Mouse (Mus musculus) kidney, postnatal 0 days (tissue): ENCODE measurements at regions not wholly inside any gene's neighbourhood (a gene's known extent, or its start where the extent isn't known, plus 50 kb on each side); places are given as distances from the start of the nearest gene placed in this dataset.

Experiments
- ATAC-seq: fragments of 200-750 bp; cut with Nextera tagmentation; replicated peaks from 2 replicates; pipeline ENCODE4 v1.8.0; 2017; ENCODE audit warnings: low read depth, moderate number of reproducible peaks, moderate TSS enrichment, moderate library complexity; ENCODE audit not compliant: low FRiP score
- DNase-seq: peaks from one replicate; pipeline ENCODE4 v3.0.0-alpha.2; 2016; ENCODE audit warnings: low spot score
- H3K27ac ChIP-seq: fragments of 300-500 bp; sonication (generic); 2 replicates; pipeline ENCODE4 v1.5.1; 2014; ENCODE audit warnings: mild to moderate bottlenecking
- H3K27me3 ChIP-seq: fragments of 300-500 bp; sonication (generic); 2 replicates; pipeline ENCODE4 v1.6.1; 2014; ENCODE audit warnings: low read length, mixed read lengths; ENCODE audit not compliant: insufficient read depth
- H3K36me3 ChIP-seq: fragments of 300-500 bp; sonication (generic); 2 replicates; pipeline ENCODE4 v1.6.1; 2014; ENCODE audit warnings: low read length, mixed read lengths; ENCODE audit not compliant: insufficient read depth
- H3K4me1 ChIP-seq: fragments of 300-500 bp; sonication (generic); replicated peaks from 2 replicates; pipeline ENCODE4 v1.6.1; 2014; ENCODE audit warnings: antibody characterized with exemption, low read length, mixed read lengths; ENCODE audit not compliant: insufficient read depth
- H3K4me2 ChIP-seq: fragments of 300-500 bp; sonication (generic); 2 replicates; pipeline ENCODE4 v1.6.1; 2014; ENCODE audit warnings: mild to moderate bottlenecking, low read length, moderate library complexity, mixed read lengths
- H3K4me3 ChIP-seq: fragments of 300-500 bp; sonication (generic); replicated peaks from 2 replicates; pipeline ENCODE4 v1.5.1; 2014; ENCODE audit warnings: low read depth, low read length
- H3K9ac ChIP-seq: fragments of 300-500 bp; sonication (generic); 2 replicates; pipeline ENCODE4 v1.6.1; 2014; ENCODE audit warnings: low read depth, low read length
- H3K9me3 ChIP-seq: fragments of 300-500 bp; sonication (generic); replicated peaks from 2 replicates; pipeline ENCODE4 v1.6.1; 2016; ENCODE audit warnings: low read length, inconsistent platforms, mixed read lengths
- CTCF ChIP-seq: IDR thresholded peaks from 2 replicates; pipeline ENCODE4 v1.5.1; 2016; ENCODE audit warnings: antibody characterized with exemption, low read depth, mild to moderate bottlenecking, moderate library complexity
- WGBS: fragments of 180-500 bp; shearing (Covaris S2); extraction: QIAGEN DNeasy Blood & Tissue Kit; methylation state at CpG from one replicate; pipeline ENCODE4 v1.1.7; 2014; 5-methylcytosine and 5-hydroxymethylcytosine counted together

GRCm38 (mm10) chr12:48675176-48675575, 707.3 kb upstream of the Foxg1 start:
- WGBS = 44% methylated on average over 2 of the region's 2 CpGs
- Histone ChIP-seq H3K27ac (no peak overlapping the region), H3K36me3 (no peaks in the 10 kb centered on the region), H3K4me3 (no peak overlapping the region), H3K9me3 (no peaks in the 10 kb centered on the region), H3K4me2 (no peak overlapping the region), H3K4me1 (no peaks in the 10 kb centered on the region), H3K27me3 (no peaks in the 10 kb centered on the region), H3K9ac (no peak overlapping the region)
- ATAC-seq (no peak), DNase-seq (no peak)
- TF ChIP-seq CTCF = no peak

- 70% methylated on average over 1 of the region's 1 CpGs for WGBS
- no peak for TF ChIP-seq CTCF
- DNase-seq = no peak
- no peak overlapping the region for H3K4me3 ChIP-seq
- no peaks in the 10 kb centered on the region for H3K9me3 ChIP-seq
- H3K4me2 ChIP-seq = no peak overlapping the region
- no peaks in the 10 kb centered on the region for H3K4me1 ChIP-seq
- H3K27me3 ChIP-seq = no peaks in the 10 kb centered on the region
- no peak overlapping the region for H3K9ac ChIP-seq
- ATAC-seq = no peak
- H3K36me3 ChIP-seq = no peaks in the 10 kb centered on the region
- no peak overlapping the region for H3K27ac ChIP-seq
Measured at GRCm38 (mm10) chr12:48680957-48681356, 701.5 kb upstream of the Foxg1 start.

- DNase-seq = no peak
- Histone ChIP-seq H3K9ac (no peak overlapping the region), H3K4me3 (no peak overlapping the region), H3K9me3 (no peaks in the 10 kb centered on the region), H3K27ac (no peak overlapping the region), H3K4me1 (no peaks in the 10 kb centered on the region), H3K4me2 (no peak overlapping the region), H3K27me3 (no peaks in the 10 kb centered on the region), H3K36me3 (no peaks in the 10 kb centered on the region)
- 86% methylated on average over 1 of the region's 1 CpGs for WGBS
- ATAC-seq = no peak
- TF ChIP-seq CTCF = no peak
Measured at GRCm38 (mm10) chr12:48705963-48706362, 676.5 kb upstream of the Foxg1 start.

DNA sequence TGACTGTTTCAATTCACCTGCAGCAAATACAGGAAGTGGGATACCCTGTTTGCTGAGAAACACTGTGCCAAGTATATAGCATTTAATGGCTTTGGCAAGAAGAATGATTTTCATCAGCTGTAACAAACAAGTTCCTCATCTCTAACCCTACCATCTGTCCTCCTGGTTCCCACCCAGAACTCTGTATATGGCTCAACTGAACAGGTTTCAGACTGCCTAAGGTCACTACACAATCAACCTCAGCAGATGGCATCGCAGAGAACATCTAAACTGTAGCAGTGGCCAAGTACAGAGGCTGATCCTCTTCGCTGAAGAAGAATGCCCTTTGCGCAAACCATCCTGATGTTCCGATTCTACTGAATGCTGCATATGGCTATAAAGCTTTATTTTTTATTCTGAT, 668.8 kb upstream of the Foxg1 start:
- Histone ChIP-seq H3K4me2 (no peak overlapping the region), H3K4me1 (no peaks in the 10 kb centered on the region), H3K27me3 (no peaks in the 10 kb centered on the region), H3K27ac (no peak overlapping the region), H3K4me3 (no peak overlapping the region), H3K9me3 (no peaks in the 10 kb centered on the region), H3K9ac (no peak overlapping the region), H3K36me3 (no peaks in the 10 kb centered on the region)
- DNase-seq = no peak
- no peak for ATAC-seq
- TF ChIP-seq CTCF = no peak
- 92% methylated on average over 4 of the region's 4 CpGs for WGBS

DNA sequence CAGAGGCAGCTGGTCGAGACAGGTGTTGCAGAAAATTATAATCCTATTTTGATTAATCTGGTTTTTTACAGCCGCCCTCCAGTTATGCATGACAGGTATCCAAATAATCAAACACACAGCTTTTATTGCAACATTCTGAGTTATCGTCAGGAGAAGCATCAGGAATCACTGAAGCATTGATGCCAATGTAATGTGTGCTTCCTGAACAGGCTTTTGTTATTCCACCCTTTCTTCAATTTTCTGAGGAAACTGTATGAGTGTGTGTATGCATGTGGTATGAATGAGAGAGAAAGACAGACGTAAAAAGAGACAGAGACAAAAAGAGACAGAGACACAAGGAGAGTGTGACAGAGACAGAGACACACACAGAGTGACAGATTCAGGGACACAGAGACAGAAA, 652.6 kb upstream of the Foxg1 start:
- Histone ChIP-seq H3K9me3 (no peaks in the 10 kb centered on the region), H3K4me3 (no peak overlapping the region), H3K27ac (no peak overlapping the region), H3K4me1 (no peaks in the 10 kb centered on the region), H3K9ac (no peak overlapping the region), H3K36me3 (no peaks in the 10 kb centered on the region), H3K27me3 (no peaks in the 10 kb centered on the region), H3K4me2 (no peak overlapping the region)
- WGBS = 59% methylated on average over 4 of the region's 4 CpGs
- DNase-seq (no peak), ATAC-seq (no peak)
- no peak for TF ChIP-seq CTCF

DNA sequence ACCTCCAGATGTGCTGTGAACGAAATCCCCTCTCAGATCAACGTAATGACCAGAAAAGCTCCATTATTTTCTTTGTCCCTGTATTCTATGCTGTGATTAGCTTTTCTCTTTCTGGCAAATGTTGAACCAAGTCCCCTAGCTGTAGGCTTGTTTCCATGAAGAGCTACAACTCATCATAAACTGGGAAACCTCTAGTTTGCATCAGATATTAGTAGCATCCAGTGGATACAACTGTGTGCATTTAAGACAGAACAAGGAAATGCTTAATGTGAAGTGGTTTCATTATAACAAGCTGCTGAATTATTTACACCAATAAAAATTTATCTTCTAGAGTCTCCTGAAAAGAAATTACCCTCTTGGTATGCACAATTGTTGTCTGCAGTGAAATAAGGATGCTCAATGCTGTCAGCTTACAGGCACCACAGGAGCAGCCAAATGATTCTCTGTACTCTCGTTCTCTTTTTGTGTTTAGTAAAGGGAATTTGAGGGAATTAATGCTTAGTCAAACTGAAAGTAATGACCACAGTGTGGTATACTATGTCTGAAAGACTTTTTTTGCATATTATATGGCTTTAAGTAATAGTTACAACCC, 623.6 kb upstream of the Foxg1 start:
- DNase-seq (no peak), ATAC-seq (no peak)
- Histone ChIP-seq H3K27me3 (no peaks in the 10 kb centered on the region), H3K4me2 (no peak overlapping the region), H3K4me1 (no peaks in the 10 kb centered on the region), H3K9ac (no peak overlapping the region), H3K27ac (no peak overlapping the region), H3K9me3 (no peaks in the 10 kb centered on the region), H3K4me3 (no peak overlapping the region), H3K36me3 (no peaks in the 10 kb centered on the region)
- 75% methylated on average over 3 of the region's 3 CpGs for WGBS
- TF ChIP-seq CTCF = no peak
